Mouse (Mus musculus): ENCODE measurements at regions not wholly inside any gene's neighbourhood (a gene's known extent, or its start where the extent isn't known, plus 50 kb on each side); places are given as distances from the start of the nearest gene placed in this dataset.
"Not testable (repeated sequence)": the region's sequence is repeated elsewhere in the genome, so short reads cannot be mapped to it uniquely, and the experiment has no call there.

- no peak overlapping the region for H3K27ac ChIP-seq
- no peaks in the 10 kb centered on the region for H3K36me3 ChIP-seq
- WGBS, result 91% methylated on average over 14 of the region's 14 CpGs
- H3K9ac ChIP-seq, result no peak overlapping the region
- H3K4me1 ChIP-seq, result no peaks in the 10 kb centered on the region
- no peak overlapping the region for H3K4me3 ChIP-seq
- H3K9me3 ChIP-seq, result 0 out of 2 replicates have a peak, but pooled peaks cover 6% of the 10 kb centered on the region
- H3K27me3 ChIP-seq, result no peaks in the 10 kb centered on the region
- H3K4me2 ChIP-seq (replicated peaks), result no peak overlapping the region
- no peak for ATAC-seq (ENCODE audit: insufficient number of reproducible peaks, insufficient read depth, low FRiP score, low TSS enrichment)
Measured at GRCm38 (mm10) chr1:88786066-88786465, 84.0 kb upstream of the Arl4c start.

GRCm38 (mm10) chr1:88790674-88791073 lies 88.7 kb upstream of the Arl4c start:
- Histone ChIP-seq H3K4me1 (no peaks in the 10 kb centered on the region), H3K36me3 (no peaks in the 10 kb centered on the region), H3K9ac (no peak overlapping the region), H3K27me3 (no peaks in the 10 kb centered on the region), H3K27ac (no peak overlapping the region), H3K4me2 (replicated peaks) (no peak overlapping the region), H3K4me3 (no peak overlapping the region), H3K9me3 (0 out of 2 replicates have a peak, but pooled peaks cover 6% of the 10 kb centered on the region)
- no peak for ATAC-seq (ENCODE audit: insufficient number of reproducible peaks, insufficient read depth, low FRiP score, low TSS enrichment)
- WGBS, result 76% methylated on average over 7 of the region's 7 CpGs

GRCm38 (mm10) chr1:88794926-88795325 lies 92.9 kb upstream of the Arl4c start:
- no peak overlapping the region for H3K9ac ChIP-seq
- no peaks in the 10 kb centered on the region for H3K27me3 ChIP-seq
- ATAC-seq (ENCODE audit: insufficient number of reproducible peaks, insufficient read depth, low FRiP score, low TSS enrichment), result no peak
- H3K9me3 ChIP-seq, result no peaks in the 10 kb centered on the region
- H3K27ac ChIP-seq, result no peak overlapping the region
- H3K4me1 ChIP-seq, result no peaks in the 10 kb centered on the region
- no peaks in the 10 kb centered on the region for H3K36me3 ChIP-seq
- 87% methylated on average over 10 of the region's 10 CpGs for WGBS
- H3K4me3 ChIP-seq, result no peak overlapping the region
- no peak overlapping the region for H3K4me2 ChIP-seq (replicated peaks)

- peaks cover 6% of the 10 kb centered on the region; the same call in 1 of the 2 replicates for H3K4me1 ChIP-seq
- no peak overlapping the region for H3K27ac ChIP-seq
- WGBS, result 70% methylated on average over 14 of the region's 14 CpGs
- H3K4me2 ChIP-seq (replicated peaks), result no peak overlapping the region
- no peaks in the 10 kb centered on the region for H3K27me3 ChIP-seq
- no peaks in the 10 kb centered on the region for H3K9me3 ChIP-seq
- no peaks in the 10 kb centered on the region for H3K36me3 ChIP-seq
- ATAC-seq (ENCODE audit: insufficient number of reproducible peaks, insufficient read depth, low FRiP score, low TSS enrichment), result no peak
- H3K4me3 ChIP-seq, result no peak overlapping the region
- no peak overlapping the region for H3K9ac ChIP-seq
Measured at GRCm38 (mm10) chr1:88798473-88798872, 96.5 kb upstream of the Arl4c start.

- no peaks in the 10 kb centered on the region for H3K9me3 ChIP-seq
- 53% methylated on average over 8 of the region's 8 CpGs for WGBS
- H3K4me3 ChIP-seq, result no peak overlapping the region
- H3K36me3 ChIP-seq, result no peaks in the 10 kb centered on the region
- no peak for ATAC-seq (ENCODE audit: insufficient number of reproducible peaks, insufficient read depth, low FRiP score, low TSS enrichment)
- H3K9ac ChIP-seq, result no peak overlapping the region
- no peak overlapping the region for H3K27ac ChIP-seq
- no peak overlapping the region for H3K4me2 ChIP-seq (replicated peaks)
- no peaks in the 10 kb centered on the region for H3K27me3 ChIP-seq
- H3K4me1 ChIP-seq, result peaks cover 6% of the 10 kb centered on the region; the same call in 1 of the 2 replicates
Measured at GRCm38 (mm10) chr1:88798874-88799273, 96.9 kb upstream of the Arl4c start.

- no peaks in the 10 kb centered on the region for H3K27me3 ChIP-seq
- ATAC-seq (ENCODE audit: insufficient number of reproducible peaks, insufficient read depth, low FRiP score, low TSS enrichment), result no peak
- H3K4me1 ChIP-seq, result peaks cover 6% of the 10 kb centered on the region; the same call in 1 of the 2 replicates
- H3K27ac ChIP-seq, result no peak overlapping the region
- WGBS, result 48% methylated on average over 7 of the region's 7 CpGs
- no peak overlapping the region for H3K9ac ChIP-seq
- no peaks in the 10 kb centered on the region for H3K9me3 ChIP-seq
- no peak overlapping the region for H3K4me3 ChIP-seq
- no peaks in the 10 kb centered on the region for H3K36me3 ChIP-seq
- H3K4me2 ChIP-seq (replicated peaks), result no peak overlapping the region
Measured at GRCm38 (mm10) chr1:88799343-88799742, 97.3 kb upstream of the Arl4c start.

- WGBS, result 47% methylated on average over 8 of the region's 8 CpGs
- H3K27ac ChIP-seq, result no peak overlapping the region
- no peak for ATAC-seq (ENCODE audit: insufficient number of reproducible peaks, insufficient read depth, low FRiP score, low TSS enrichment)
Measured at GRCm38 (mm10) chr1:88799789-88800188, 97.8 kb upstream of the Arl4c start.

GRCm38 (mm10) chr1:88800411-88800810 lies 98.4 kb upstream of the Arl4c start:
- Histone ChIP-seq H3K9me3 (no peaks in the 10 kb centered on the region), H3K4me2 (replicated peaks) (no peak overlapping the region), H3K36me3 (no peaks in the 10 kb centered on the region), H3K27ac (no peak overlapping the region), H3K9ac (no peak overlapping the region), H3K27me3 (no peaks in the 10 kb centered on the region), H3K4me1 (peaks cover 6% of the 10 kb centered on the region; the same call in 1 of the 2 replicates), H3K4me3 (no peak overlapping the region)
- 25% methylated on average over 5 of the region's 5 CpGs for WGBS
- ATAC-seq (ENCODE audit: insufficient number of reproducible peaks, insufficient read depth, low FRiP score, low TSS enrichment), result no peak

More at GRCm38 (mm10) chr1:88799789-88800188, 97.8 kb upstream of the Arl4c start:
- H3K9me3 ChIP-seq, result no peaks in the 10 kb centered on the region
- no peaks in the 10 kb centered on the region for H3K36me3 ChIP-seq
- no peak overlapping the region for H3K4me3 ChIP-seq
- H3K4me2 ChIP-seq (replicated peaks), result no peak overlapping the region
- H3K9ac ChIP-seq, result no peak overlapping the region
- peaks cover 6% of the 10 kb centered on the region; the same call in 1 of the 2 replicates for H3K4me1 ChIP-seq
- no peaks in the 10 kb centered on the region for H3K27me3 ChIP-seq

GRCm38 (mm10) chr1:88801151-88801550 lies 99.1 kb upstream of the Arl4c start:
- not testable (repeated sequence) for H3K27ac ChIP-seq; H3K9ac ChIP-seq; ATAC-seq (ENCODE audit: insufficient number of reproducible peaks, insufficient read depth, low FRiP score, low TSS enrichment); H3K9me3 ChIP-seq; H3K4me1 ChIP-seq; H3K27me3 ChIP-seq; H3K36me3 ChIP-seq; H3K4me3 ChIP-seq; H3K4me2 ChIP-seq (replicated peaks)

- no peak overlapping the region for H3K27ac ChIP-seq
- H3K27me3 ChIP-seq, result no peaks in the 10 kb centered on the region
- WGBS, result 53% methylated on average over 6 of the region's 6 CpGs
- ATAC-seq (ENCODE audit: insufficient number of reproducible peaks, insufficient read depth, low FRiP score, low TSS enrichment), result no peak
- H3K36me3 ChIP-seq, result no peaks in the 10 kb centered on the region
- H3K9me3 ChIP-seq, result no peaks in the 10 kb centered on the region
- peaks cover 9% of the 10 kb centered on the region; the same call in 1 of the 2 replicates for H3K4me1 ChIP-seq
- no peak overlapping the region for H3K9ac ChIP-seq
- H3K4me3 ChIP-seq, result no peak overlapping the region
- no peak overlapping the region for H3K4me2 ChIP-seq (replicated peaks)
Measured at GRCm38 (mm10) chr1:88806960-88807359, 104.9 kb upstream of the Arl4c start.

GRCm38 (mm10) chr1:88807901-88808300 lies 105.9 kb upstream of the Arl4c start:
- Histone ChIP-seq H3K36me3 (no peaks in the 10 kb centered on the region), H3K9ac (no peak overlapping the region), H3K4me1 (peaks cover 9% of the 10 kb centered on the region; the same call in 1 of the 2 replicates), H3K4me3 (no peak overlapping the region), H3K9me3 (no peaks in the 10 kb centered on the region), H3K4me2 (replicated peaks) (no peak overlapping the region), H3K27ac (no peak overlapping the region), H3K27me3 (no peaks in the 10 kb centered on the region)
- ATAC-seq (ENCODE audit: insufficient number of reproducible peaks, insufficient read depth, low FRiP score, low TSS enrichment), result no peak
- 88% methylated on average over 6 of the region's 6 CpGs for WGBS

- Histone ChIP-seq H3K36me3 (no peaks in the 10 kb centered on the region), H3K4me2 (replicated peaks) (no peak overlapping the region), H3K4me1 (peaks cover 9% of the 10 kb centered on the region; the same call in 1 of the 2 replicates), H3K9ac (no peak overlapping the region), H3K27me3 (no peaks in the 10 kb centered on the region), H3K9me3 (no peaks in the 10 kb centered on the region), H3K27ac (no peak overlapping the region), H3K4me3 (no peak overlapping the region)
- ATAC-seq (ENCODE audit: insufficient number of reproducible peaks, insufficient read depth, low FRiP score, low TSS enrichment), result no peak
- 62% methylated on average over 3 of the region's 3 CpGs for WGBS
Measured at GRCm38 (mm10) chr1:88808508-88808907, 106.5 kb upstream of the Arl4c start.

GRCm38 (mm10) chr1:88809756-88810155 lies 107.7 kb upstream of the Arl4c start:
- Histone ChIP-seq H3K27me3 (no peaks in the 10 kb centered on the region), H3K9me3 (no peaks in the 10 kb centered on the region), H3K4me2 (replicated peaks) (no peak overlapping the region), H3K36me3 (no peaks in the 10 kb centered on the region), H3K4me1 (peaks cover 9% of the 10 kb centered on the region; the same call in 1 of the 2 replicates), H3K4me3 (no peak overlapping the region), H3K27ac (no peak overlapping the region), H3K9ac (no peak overlapping the region)
- ATAC-seq (ENCODE audit: insufficient number of reproducible peaks, insufficient read depth, low FRiP score, low TSS enrichment), result no peak
- WGBS, result 60% methylated on average over 2 of the region's 2 CpGs

Data from embryonic facial prominence, embryonic 12.5 days (tissue).